Mouse (Mus musculus): ENCODE measurements around the gene Mrpl49. TPM values are rescaled to one million over a fixed set of nuclear protein-coding genes. Genes with fewer than 3 reads are reported as not detected.
"Not testable (repeated sequence)": the region's sequence is repeated elsewhere in the genome, so short reads cannot be mapped to it uniquely, and the experiment has no call there.

Gene Mrpl49
- polyA plus RNA-seq, 1 experiment from 2014 or later, result 74.6 TPM

DNA sequence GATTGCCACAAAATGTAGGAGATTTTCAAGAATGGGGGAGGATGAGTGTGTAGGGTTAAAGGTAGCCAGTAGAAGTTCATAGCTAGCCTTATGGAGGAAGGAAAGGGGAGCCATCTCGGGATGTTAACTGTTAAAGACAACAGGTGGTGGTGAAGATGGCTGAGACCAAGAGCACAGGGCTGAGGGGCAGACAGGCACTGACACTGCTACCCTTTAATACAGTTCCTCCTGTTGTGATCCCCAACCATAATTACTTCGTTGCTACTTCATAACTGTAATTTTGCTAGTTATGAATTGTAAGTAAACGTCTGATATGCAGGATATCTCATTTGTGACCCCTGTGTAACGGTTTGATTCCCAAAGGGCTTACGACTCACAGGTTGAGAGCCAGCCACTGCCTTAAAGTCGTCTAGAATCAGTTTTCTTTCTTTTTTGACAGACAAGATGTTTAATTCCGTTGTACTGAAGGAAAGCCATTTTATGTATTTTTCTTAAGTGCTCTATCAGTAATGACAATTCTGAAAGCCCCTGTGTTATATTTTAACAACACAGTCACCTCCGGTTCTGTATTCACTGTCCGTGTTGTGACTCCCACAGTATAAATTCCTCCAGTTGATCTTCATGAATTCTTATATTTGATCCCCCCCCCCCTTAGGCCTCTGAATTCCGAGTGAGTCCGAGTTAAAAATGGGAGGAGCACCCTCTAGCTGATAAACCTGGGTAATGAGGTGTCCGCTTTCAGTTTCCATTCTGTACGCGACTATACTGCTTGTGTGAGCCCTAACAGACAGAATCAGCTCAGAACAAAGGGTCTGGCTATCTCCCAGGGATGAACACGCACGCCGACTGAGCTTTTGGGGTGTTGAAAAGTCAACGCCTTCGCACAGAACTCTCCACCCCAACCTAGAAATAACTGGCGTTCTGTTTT lies 12.0 kb downstream of the Mrpl49 start:
- Histone ChIP-seq H3K4me1 (replicated peaks; ENCODE audit: control insufficient read depth, insufficient read depth, low read length) (peaks cover 17% of the 10 kb centered on the region), H3K4me3 (ENCODE audit: low read length) (peak overlapping the region; percentile 95), H3K27me3 (ENCODE audit: control insufficient read depth, insufficient read depth, low read depth, low read length) (no peaks in the 10 kb centered on the region), H3K9me3 (ENCODE audit: control insufficient read depth, low read length) (no peaks in the 10 kb centered on the region), H3K36me3 (ENCODE audit: control insufficient read depth, insufficient read depth, low read length) (peaks cover 21% of the 10 kb centered on the region), H3K27ac (ENCODE audit: low read length) (peak overlapping the region; percentile 99), H3K4me2 (ENCODE audit: low read depth, low read length) (peak overlapping the region; percentile 91), H3K9ac (ENCODE audit: low read length) (peak overlapping the region; percentile 86)
- ATAC-seq (ENCODE audit: low read depth), result peak; percentile 24
- 11% methylated on average over 20 of the region's 20 CpGs for WGBS

DNA sequence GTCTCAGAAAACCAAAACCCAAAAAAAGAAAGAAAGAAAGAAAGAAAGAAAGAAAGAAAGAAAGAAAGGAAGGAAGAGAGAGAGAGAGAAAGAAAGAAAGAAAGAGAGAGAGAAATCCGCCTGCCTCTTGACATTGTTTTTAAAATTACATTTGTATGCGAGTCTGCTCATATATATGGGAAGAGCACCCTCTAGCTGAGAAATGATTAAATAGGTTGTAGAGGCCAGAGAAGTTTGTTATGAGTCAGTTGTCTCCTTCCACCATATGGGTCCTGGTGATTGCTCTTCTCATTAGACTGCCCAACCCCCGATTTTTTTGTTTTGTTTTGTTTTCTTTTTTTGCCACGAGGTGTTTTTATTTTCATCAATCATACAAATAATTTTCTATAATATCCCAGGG lies 13.5 kb downstream of the Mrpl49 start:
- not testable (repeated sequence) for ATAC-seq (ENCODE audit: low read depth); H3K27me3 ChIP-seq (ENCODE audit: control insufficient read depth, insufficient read depth, low read depth, low read length); H3K27ac ChIP-seq (ENCODE audit: low read length); H3K9me3 ChIP-seq (ENCODE audit: control insufficient read depth, low read length); H3K4me3 ChIP-seq (ENCODE audit: low read length); H3K4me2 ChIP-seq (ENCODE audit: low read depth, low read length); H3K9ac ChIP-seq (ENCODE audit: low read length); H3K36me3 ChIP-seq (ENCODE audit: control insufficient read depth, insufficient read depth, low read length)
- peaks cover 17% of the 10 kb centered on the region for H3K4me1 ChIP-seq (replicated peaks; ENCODE audit: control insufficient read depth, insufficient read depth, low read length)
- 30% methylated on average over 4 of the region's 4 CpGs for WGBS

- peaks cover 8% of the 10 kb centered on the region for H3K4me1 ChIP-seq (replicated peaks; ENCODE audit: control insufficient read depth, insufficient read depth, low read length)
- H3K27ac ChIP-seq (ENCODE audit: low read length), result no peak overlapping the region
- H3K4me2 ChIP-seq (ENCODE audit: low read depth, low read length), result no peak overlapping the region
- 76% methylated on average over 9 of the region's 9 CpGs for WGBS
- no peaks in the 10 kb centered on the region for H3K9me3 ChIP-seq (ENCODE audit: control insufficient read depth, low read length)
- H3K4me3 ChIP-seq (ENCODE audit: low read length), result no peak overlapping the region
- H3K36me3 ChIP-seq (ENCODE audit: control insufficient read depth, insufficient read depth, low read length), result no peaks in the 10 kb centered on the region
- ATAC-seq (ENCODE audit: low read depth), result no peak
- no peaks in the 10 kb centered on the region for H3K27me3 ChIP-seq (ENCODE audit: control insufficient read depth, insufficient read depth, low read depth, low read length)
- H3K9ac ChIP-seq (ENCODE audit: low read length), result no peak overlapping the region
Observed at GRCm38 (mm10) chr19:6042293-6042692, 15.3 kb downstream of the Mrpl49 start.

DNA sequence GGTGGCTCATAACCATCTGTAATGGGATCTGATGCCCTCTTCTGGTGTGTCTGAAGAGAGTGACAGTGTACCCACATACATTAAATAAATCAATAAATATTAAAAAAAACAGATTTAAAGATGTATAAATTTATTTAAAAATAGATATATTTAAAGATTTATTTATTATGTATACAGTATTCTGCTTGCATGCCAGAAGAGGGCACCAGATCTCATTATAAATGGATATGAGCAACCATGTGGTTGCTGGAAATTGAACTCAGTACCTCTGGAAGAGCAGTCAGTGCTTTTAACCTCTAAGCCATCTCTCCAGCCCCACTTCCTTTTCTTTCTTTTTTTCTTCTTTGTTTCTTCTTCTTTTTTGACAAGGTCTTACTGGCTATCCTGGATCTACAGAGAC lies 17.6 kb downstream of the Mrpl49 start:
- Histone ChIP-seq H3K4me1 (replicated peaks; ENCODE audit: control insufficient read depth, insufficient read depth, low read length) (peaks cover under 1% of the 10 kb centered on the region; the same call in 1 of the 2 replicates), H3K4me2 (ENCODE audit: low read depth, low read length) (no peak overlapping the region), H3K27me3 (ENCODE audit: control insufficient read depth, insufficient read depth, low read depth, low read length) (no peaks in the 10 kb centered on the region), H3K27ac (ENCODE audit: low read length) (no peak overlapping the region), H3K36me3 (ENCODE audit: control insufficient read depth, insufficient read depth, low read length) (no peaks in the 10 kb centered on the region), H3K9ac (ENCODE audit: low read length) (no peak overlapping the region), H3K4me3 (ENCODE audit: low read length) (no peak overlapping the region), H3K9me3 (ENCODE audit: control insufficient read depth, low read length) (no peaks in the 10 kb centered on the region)
- no peak for ATAC-seq (ENCODE audit: low read depth)

DNA sequence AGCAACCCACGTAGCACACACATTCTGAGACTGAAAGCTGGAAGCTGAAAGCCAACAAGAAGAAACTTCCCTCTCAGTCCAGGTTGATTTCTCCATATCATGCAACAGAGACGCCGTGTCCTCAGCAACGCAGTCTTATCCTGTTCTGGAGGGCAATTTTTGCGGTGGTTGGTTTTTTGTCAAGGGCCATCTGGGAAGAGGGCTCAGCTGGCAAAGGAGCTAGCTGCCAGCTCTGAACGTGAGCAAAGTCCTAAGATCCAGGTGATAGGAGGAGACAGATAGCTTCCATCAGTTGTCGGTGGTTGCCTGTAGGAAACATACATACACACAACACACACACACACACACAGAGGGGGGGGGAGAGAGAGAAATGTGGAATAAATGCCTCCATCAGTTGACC lies 19.3 kb downstream of the Mrpl49 start:
- ATAC-seq (ENCODE audit: low read depth), result no peak
- no peaks in the 10 kb centered on the region for H3K4me1 ChIP-seq (replicated peaks; ENCODE audit: control insufficient read depth, insufficient read depth, low read length)

DNA sequence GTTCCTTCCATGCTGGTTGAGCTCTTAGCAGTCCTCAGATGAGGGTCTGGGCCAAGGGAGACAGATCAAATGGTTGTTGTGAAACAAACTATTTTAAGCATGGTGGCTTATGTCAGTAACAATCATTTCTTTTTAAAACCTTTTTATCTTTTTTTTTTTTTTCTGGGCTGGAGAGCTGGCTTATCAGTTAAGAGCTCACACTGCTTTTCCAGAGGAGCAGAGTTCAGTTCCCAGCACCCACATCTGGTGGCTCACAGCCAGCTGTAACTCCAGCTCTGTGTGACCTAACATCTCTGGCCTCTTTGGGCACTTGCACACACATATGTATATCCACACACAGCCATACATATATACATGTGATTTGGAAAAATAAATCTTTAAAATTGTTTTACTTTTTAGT lies 19.9 kb downstream of the Mrpl49 start:
- Histone ChIP-seq H3K27me3 (ENCODE audit: control insufficient read depth, insufficient read depth, low read depth, low read length) (no peaks in the 10 kb centered on the region), H3K4me2 (ENCODE audit: low read depth, low read length) (no peak overlapping the region), H3K4me1 (replicated peaks; ENCODE audit: control insufficient read depth, insufficient read depth, low read length) (no peaks in the 10 kb centered on the region), H3K4me3 (ENCODE audit: low read length) (no peak overlapping the region), H3K9ac (ENCODE audit: low read length) (no peak overlapping the region), H3K27ac (ENCODE audit: low read length) (no peak overlapping the region), H3K9me3 (ENCODE audit: control insufficient read depth, low read length) (no peaks in the 10 kb centered on the region), H3K36me3 (ENCODE audit: control insufficient read depth, insufficient read depth, low read length) (no peaks in the 10 kb centered on the region)
- no peak for ATAC-seq (ENCODE audit: low read depth)

More for the DNA sequence above, 19.3 kb downstream of the Mrpl49 start:
- no peaks in the 10 kb centered on the region for H3K9me3 ChIP-seq (ENCODE audit: control insufficient read depth, low read length)
- H3K4me3 ChIP-seq (ENCODE audit: low read length), result no peak overlapping the region
- WGBS, result 76% methylated on average over 7 of the region's 7 CpGs
- H3K36me3 ChIP-seq (ENCODE audit: control insufficient read depth, insufficient read depth, low read length), result no peaks in the 10 kb centered on the region
- no peak overlapping the region for H3K9ac ChIP-seq (ENCODE audit: low read length)
- no peak overlapping the region for H3K27ac ChIP-seq (ENCODE audit: low read length)
- no peaks in the 10 kb centered on the region for H3K27me3 ChIP-seq (ENCODE audit: control insufficient read depth, insufficient read depth, low read depth, low read length)
- no peak overlapping the region for H3K4me2 ChIP-seq (ENCODE audit: low read depth, low read length)

- Histone ChIP-seq H3K36me3 (ENCODE audit: control insufficient read depth, insufficient read depth, low read length) (no peaks in the 10 kb centered on the region), H3K4me2 (ENCODE audit: low read depth, low read length) (no peak overlapping the region), H3K9ac (ENCODE audit: low read length) (no peak overlapping the region), H3K4me3 (ENCODE audit: low read length) (no peak overlapping the region), H3K4me1 (replicated peaks; ENCODE audit: control insufficient read depth, insufficient read depth, low read length) (no peaks in the 10 kb centered on the region), H3K27ac (ENCODE audit: low read length) (no peak overlapping the region), H3K9me3 (ENCODE audit: control insufficient read depth, low read length) (no peaks in the 10 kb centered on the region), H3K27me3 (ENCODE audit: control insufficient read depth, insufficient read depth, low read depth, low read length) (no peaks in the 10 kb centered on the region)
- WGBS, result 68% methylated on average over 9 of the region's 9 CpGs
- no peak for ATAC-seq (ENCODE audit: low read depth)
Observed at GRCm38 (mm10) chr19:6035966-6036585, 21.5 kb downstream of the Mrpl49 start.

DNA sequence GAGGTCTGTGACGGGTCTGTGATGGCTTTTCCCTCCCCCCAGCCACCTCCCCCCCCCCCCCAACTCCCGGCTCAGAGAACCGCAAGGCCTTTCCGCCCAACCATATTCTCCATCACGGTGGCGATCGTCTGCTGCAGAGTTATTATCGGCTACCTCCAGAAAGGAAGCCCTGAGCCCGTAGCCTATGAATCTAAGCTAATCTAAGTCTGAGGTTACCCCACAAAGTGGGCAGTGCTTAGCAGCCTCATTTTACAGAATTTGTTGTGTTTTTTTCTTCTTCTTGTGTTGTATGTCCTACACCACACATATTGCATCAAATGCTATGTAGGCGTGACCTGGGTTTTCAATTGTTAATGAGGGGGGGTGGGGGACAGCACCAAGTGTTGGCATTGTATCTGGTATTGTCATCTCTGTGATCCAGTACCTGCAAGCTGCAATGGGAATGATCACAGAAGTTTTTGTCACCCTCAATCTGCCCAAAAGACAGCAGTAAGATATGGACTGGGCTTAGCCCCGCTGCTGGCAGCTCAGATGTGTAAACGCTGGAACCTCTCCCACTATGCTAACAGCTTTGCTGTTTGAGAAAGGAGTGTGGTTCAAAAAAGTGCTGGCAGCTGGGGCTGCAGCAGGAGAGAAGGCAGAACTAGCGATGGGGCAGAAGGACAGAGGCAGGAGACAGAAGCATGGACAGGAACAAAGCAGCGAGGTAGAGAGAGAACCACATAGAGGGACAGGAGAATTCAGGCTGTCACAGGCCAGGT lies 26.9 kb downstream of the Mrpl49 start:
- no peak overlapping the region for H3K4me3 ChIP-seq (ENCODE audit: low read length)
- ATAC-seq (ENCODE audit: low read depth), result no peak
- 58% methylated on average over 13 of the region's 14 CpGs for WGBS
- no peaks in the 10 kb centered on the region for H3K27me3 ChIP-seq (ENCODE audit: control insufficient read depth, insufficient read depth, low read depth, low read length)
- H3K36me3 ChIP-seq (ENCODE audit: control insufficient read depth, insufficient read depth, low read length), result no peaks in the 10 kb centered on the region
- no peaks in the 10 kb centered on the region for H3K9me3 ChIP-seq (ENCODE audit: control insufficient read depth, low read length)
- no peak overlapping the region for H3K27ac ChIP-seq (ENCODE audit: low read length)
- no peak overlapping the region for H3K4me2 ChIP-seq (ENCODE audit: low read depth, low read length)
- H3K4me1 ChIP-seq (replicated peaks; ENCODE audit: control insufficient read depth, insufficient read depth, low read length), result no peaks in the 10 kb centered on the region
- H3K9ac ChIP-seq (ENCODE audit: low read length), result peak overlapping the region; percentile 9; the same call in 1 of the 2 replicates

- Histone ChIP-seq H3K9me3 (ENCODE audit: control insufficient read depth, low read length) (no peaks in the 10 kb centered on the region), H3K4me1 (replicated peaks; ENCODE audit: control insufficient read depth, insufficient read depth, low read length) (no peaks in the 10 kb centered on the region), H3K4me3 (ENCODE audit: low read length) (no peak overlapping the region), H3K9ac (ENCODE audit: low read length) (no peak overlapping the region), H3K4me2 (ENCODE audit: low read depth, low read length) (no peak overlapping the region), H3K27ac (ENCODE audit: low read length) (no peak overlapping the region), H3K27me3 (ENCODE audit: control insufficient read depth, insufficient read depth, low read depth, low read length) (no peaks in the 10 kb centered on the region), H3K36me3 (ENCODE audit: control insufficient read depth, insufficient read depth, low read length) (no peaks in the 10 kb centered on the region)
- ATAC-seq (ENCODE audit: low read depth), result no peak
- WGBS, result 69% methylated on average over 9 of the region's 9 CpGs
Observed at GRCm38 (mm10) chr19:6029426-6029825, 28.2 kb downstream of the Mrpl49 start.
